Mouse (Mus musculus) lung, postnatal 0 days (tissue): ENCODE data around the gene Zfp963.

Experiments
- CTCF ChIP-seq: IDR thresholded peaks from 2 replicates; pipeline ENCODE4 v1.5.1; 2016; ENCODE audit warnings: antibody characterized with exemption, mild to moderate bottlenecking
- EP300 ChIP-seq: IDR thresholded peaks from 2 replicates; pipeline ENCODE4 v1.6.1; 2016; ENCODE audit warnings: antibody characterized with exemption, mild to moderate bottlenecking, control low read depth

- TF ChIP-seq CTCF, result no peak
- TF ChIP-seq EP300, result no peak
These were observed 2.7 kb upstream of the Zfp963 start for GRCm38 (mm10) chr8:69752437-69752836.
